Mouse (Mus musculus) heart, embryonic 16.5 days (tissue): ENCODE measurements around the gene Stpg3. TPM values are rescaled to one million over a fixed set of nuclear protein-coding genes. Genes with fewer than 3 reads are reported as not detected.
A peak's percentile ranks its signal among the peaks of the same experiment; 100 is the strongest.

Experiments used
- ATAC-seq: fragments of 200-750 bp; cut with Nextera tagmentation; replicated peaks from 2 replicates; pipeline ENCODE4 v1.8.0; 2017; ENCODE audit warnings: moderate number of reproducible peaks; ENCODE audit not compliant: insufficient read depth, low FRiP score; ENCODE audit errors: extremely low read depth
- H3K27ac ChIP-seq: fragments of 300-500 bp; sonication (generic); 2 replicates; pipeline ENCODE4 v1.5.1; 2014; ENCODE audit warnings: mild to moderate bottlenecking, low read length, control low read depth, moderate library complexity
- H3K27me3 ChIP-seq: fragments of 300-500 bp; sonication (generic); 2 replicates; pipeline ENCODE4 v1.6.1; 2014; ENCODE audit warnings: low read length, mixed read lengths; ENCODE audit not compliant: control insufficient read depth, insufficient read depth
- H3K36me3 ChIP-seq: fragments of 300-500 bp; sonication (generic); 2 replicates; pipeline ENCODE4 v1.6.1; 2014; ENCODE audit not compliant: control insufficient read depth, insufficient read depth
- H3K4me1 ChIP-seq: fragments of 300-500 bp; sonication (generic); 2 replicates; pipeline ENCODE4 v1.6.1; 2014; ENCODE audit warnings: low read length, mixed read lengths; ENCODE audit not compliant: control insufficient read depth, insufficient read depth
- H3K4me2 ChIP-seq: fragments of 300-500 bp; sonication (generic); 2 replicates; pipeline ENCODE4 v1.6.1; 2014; ENCODE audit warnings: low read depth, mild to moderate bottlenecking, control low read depth, low read length
- H3K4me3 ChIP-seq: fragments of 300-500 bp; sonication (generic); 2 replicates; pipeline ENCODE4 v1.5.1; 2014; ENCODE audit warnings: mild to moderate bottlenecking, control low read depth, low read length
- H3K9ac ChIP-seq: fragments of 300-500 bp; sonication (generic); 2 replicates; pipeline ENCODE4 v1.6.1; 2014; ENCODE audit warnings: low read length, control low read depth
- H3K9me3 ChIP-seq: fragments of 300-500 bp; sonication (generic); replicated peaks from 2 replicates; pipeline ENCODE4 v1.6.1; 2016; ENCODE audit warnings: low read length; ENCODE audit not compliant: control insufficient read depth
- WGBS: fragments of 180-500 bp; shearing (Covaris S2); extraction: QIAGEN DNeasy Blood & Tissue Kit; methylation state at CpG from one replicate; pipeline ENCODE4 v1.1.7; 2014; 5-methylcytosine and 5-hydroxymethylcytosine counted together
- polyA plus RNA-seq: library from polyadenylated mRNA; unstranded; fragments of >200 nt; fragmentation: Nextera tagmentation; extraction: Ambion mirVana; gene quantifications from 2 replicates; pipeline ENCODE4 v1.2.1, GENCODE M21; 2015

Stpg3 gene
- polyA plus RNA-seq, 1 experiment from 2014 or later = not detected

GRCm38 (mm10) chr2:25255284-25255779 lies 40.9 kb upstream of the Stpg3 start, which contains the start of gene Tmem203:
TSS of gene Tmem203 (plus strand) at chr2:25255439.
- ATAC-seq = peak; percentile 80
- Histone ChIP-seq H3K27ac (peak within 1 kb of the TSS; percentile 68), H3K9ac (peak within 1 kb of the TSS; percentile 87), H3K9me3 (no peaks in the 10 kb centered on the region), H3K4me2 (peak within 1 kb of the TSS; percentile 97), H3K4me1 (peaks cover 13% of the 10 kb centered on the region), H3K4me3 (peak within 1 kb of the TSS; percentile 100), H3K36me3 (peaks cover 6% of the 10 kb centered on the region; the same call in 1 of the 2 replicates), H3K27me3 (no peaks in the 10 kb centered on the region)
- WGBS = under 1% methylated on average over 39 of the region's 39 CpGs

- H3K27me3 ChIP-seq = no peaks in the 10 kb centered on the region
- 88% methylated on average over 1 of the region's 1 CpGs for WGBS
- H3K4me1 ChIP-seq = peaks cover 13% of the 10 kb centered on the region
- H3K4me3 ChIP-seq = no peak overlapping the region
- no peak overlapping the region for H3K9ac ChIP-seq
- no peaks in the 10 kb centered on the region for H3K9me3 ChIP-seq
- H3K36me3 ChIP-seq = peaks cover 14% of the 10 kb centered on the region
- H3K27ac ChIP-seq = no peak overlapping the region
- no peak overlapping the region for H3K4me2 ChIP-seq
- no peak for ATAC-seq
Observed at GRCm38 (mm10) chr2:25252331-25252730, 37.9 kb upstream of the Stpg3 start.

- H3K36me3 ChIP-seq = peaks cover 15% of the 10 kb centered on the region
- peaks cover 12% of the 10 kb centered on the region; the same call in 1 of the 2 replicates for H3K27me3 ChIP-seq
- no peak for ATAC-seq
- no peak within 1 kb of the TSS for H3K9ac ChIP-seq
- no peak within 1 kb of the TSS for H3K27ac ChIP-seq
- 86% methylated on average over 10 of the region's 10 CpGs for WGBS
- H3K4me1 ChIP-seq = peaks cover 7% of the 10 kb centered on the region
- H3K9me3 ChIP-seq = no peaks in the 10 kb centered on the region
- no peak within 1 kb of the TSS for H3K4me3 ChIP-seq
- H3K4me2 ChIP-seq = no peak within 1 kb of the TSS
Observed at GRCm38 (mm10) chr2:25246183-25247072, 32.0 kb upstream of the Stpg3 start, which contains the start of gene AL732309.1. TSS of gene AL732309.1 (minus strand) at chr2:25246863.

- 87% methylated on average over 4 of the region's 4 CpGs for WGBS
- ATAC-seq = no peak
- peaks cover 16% of the 10 kb centered on the region; the same call in 1 of the 2 replicates for H3K27me3 ChIP-seq
Observed at GRCm38 (mm10) chr2:25244144-25244543, 29.7 kb upstream of the Stpg3 start.

GRCm38 (mm10) chr2:25243342-25243741 lies 28.9 kb upstream of the Stpg3 start:
- H3K4me2 ChIP-seq = no peak overlapping the region
- no peak overlapping the region for H3K4me3 ChIP-seq
- WGBS = 63% methylated on average over 8 of the region's 8 CpGs

More at GRCm38 (mm10) chr2:25244144-25244543, 29.7 kb upstream of the Stpg3 start:
- no peaks in the 10 kb centered on the region for H3K9me3 ChIP-seq
- H3K4me1 ChIP-seq = peaks cover 13% of the 10 kb centered on the region
- H3K4me3 ChIP-seq = no peak overlapping the region
- no peak overlapping the region for H3K27ac ChIP-seq
- H3K9ac ChIP-seq = no peak overlapping the region
- peaks cover 7% of the 10 kb centered on the region for H3K36me3 ChIP-seq
- H3K4me2 ChIP-seq = no peak overlapping the region

GRCm38 (mm10) chr2:25242101-25242506 lies 27.7 kb upstream of the Stpg3 start, which contains the start of the genes Rnf208 and Cysrt1:
TSS of gene Rnf208 (plus strand) at chr2:25242255.
TSS of gene Cysrt1 (minus strand) at chr2:25242452.
- no peak for ATAC-seq
- Histone ChIP-seq H3K36me3 (peaks cover 4% of the 10 kb centered on the region; the same call in 1 of the 2 replicates), H3K4me3 (peak within 1 kb of the TSS; percentile 62), H3K4me1 (peaks cover 13% of the 10 kb centered on the region), H3K27ac (no peak within 1 kb of the TSS), H3K4me2 (peak within 1 kb of the TSS; percentile 95), H3K9ac (peak within 1 kb of the TSS; percentile 68), H3K9me3 (no peaks in the 10 kb centered on the region), H3K27me3 (peaks cover 16% of the 10 kb centered on the region; the same call in 1 of the 2 replicates)
- WGBS = under 1% methylated on average over 47 of the region's 59 CpGs

More at GRCm38 (mm10) chr2:25243342-25243741, 28.9 kb upstream of the Stpg3 start:
- no peak for ATAC-seq
- Histone ChIP-seq H3K4me1 (peaks cover 13% of the 10 kb centered on the region), H3K9ac (no peak overlapping the region), H3K27me3 (peaks cover 16% of the 10 kb centered on the region; the same call in 1 of the 2 replicates), H3K27ac (no peak overlapping the region), H3K36me3 (peaks cover 4% of the 10 kb centered on the region), H3K9me3 (no peaks in the 10 kb centered on the region)

GRCm38 (mm10) chr2:25241438-25241775 lies 27.0 kb upstream of the Stpg3 start:
- WGBS = 14% methylated on average over 6 of the region's 6 CpGs
- ATAC-seq = no peak
- Histone ChIP-seq H3K4me3 (peak overlapping the region; percentile 62), H3K9me3 (no peaks in the 10 kb centered on the region), H3K9ac (no peak overlapping the region), H3K27ac (no peak overlapping the region), H3K4me2 (peak overlapping the region; percentile 95), H3K27me3 (peaks cover 16% of the 10 kb centered on the region; the same call in 1 of the 2 replicates), H3K36me3 (peaks cover 4% of the 10 kb centered on the region; the same call in 1 of the 2 replicates), H3K4me1 (peaks cover 13% of the 10 kb centered on the region)

GRCm38 (mm10) chr2:25240723-25241437 lies 26.4 kb upstream of the Stpg3 start:
- H3K36me3 ChIP-seq = peaks cover 4% of the 10 kb centered on the region; the same call in 1 of the 2 replicates
- peak overlapping the region; percentile 71 for H3K4me2 ChIP-seq
- H3K9ac ChIP-seq = peak overlapping the region; percentile 60
- H3K4me3 ChIP-seq = peak overlapping the region; percentile 49
- peaks cover 18% of the 10 kb centered on the region; the same call in 1 of the 2 replicates for H3K27me3 ChIP-seq
- H3K4me1 ChIP-seq = peaks cover 13% of the 10 kb centered on the region
- no peaks in the 10 kb centered on the region for H3K9me3 ChIP-seq
- no peak overlapping the region for H3K27ac ChIP-seq
- peak; percentile 75 for ATAC-seq
- WGBS = 1% methylated on average over 29 of the region's 29 CpGs
